Mouse (Mus musculus) thymus, postnatal 25 days (tissue): ENCODE measurements at regions not wholly inside any gene's neighbourhood (a gene's known extent, or its start where the extent isn't known, plus 50 kb on each side); places are given as distances from the start of the nearest gene placed in this dataset.
A peak's percentile ranks its signal among the peaks of the same experiment; 100 is the strongest.

ENCODE experiments used
- DNase-seq: peaks from one replicate; pipeline ENCODE4 v3.0.0; 2022

- DNase-seq = peak; percentile 4
Measured at GRCm38 (mm10) chr7:135889016-135889726, 173.0 kb upstream of the Mki67 start.

- no peak for DNase-seq
Measured at GRCm38 (mm10) chr7:135898876-135899275, 182.7 kb upstream of the Mki67 start.

- no peak for DNase-seq
Measured at GRCm38 (mm10) chr7:135899765-135900164, 183.6 kb upstream of the Mki67 start.

GRCm38 (mm10) chr7:135900861-135901321, 184.7 kb upstream of the Mki67 start:
- DNase-seq = no peak

- no peak for DNase-seq
Measured at GRCm38 (mm10) chr7:135902106-135903055, 186.2 kb upstream of the Mki67 start.

GRCm38 (mm10) chr7:135911376-135911775, 195.2 kb upstream of the Mki67 start:
- no peak for DNase-seq

GRCm38 (mm10) chr7:135913923-135914634, 197.9 kb upstream of the Mki67 start:
- DNase-seq = no peak

GRCm38 (mm10) chr7:135923876-135924275, 207.7 kb upstream of the Mki67 start:
- DNase-seq = no peak

- DNase-seq = no peak
Measured at GRCm38 (mm10) chr7:135924641-135925040, 208.5 kb upstream of the Mki67 start.

- DNase-seq = no peak
Measured at GRCm38 (mm10) chr7:135930091-135930490, 213.9 kb upstream of the Mki67 start.

GRCm38 (mm10) chr7:135932595-135933175, 216.5 kb upstream of the Mki67 start:
- DNase-seq = no peak

GRCm38 (mm10) chr7:135935180-135935579, 219.0 kb upstream of the Mki67 start:
- no peak for DNase-seq

- no peak for DNase-seq
Measured at GRCm38 (mm10) chr7:135937465-135937864, 221.3 kb upstream of the Mki67 start.

- no peak for DNase-seq
Measured at GRCm38 (mm10) chr7:135939341-135939740, 223.2 kb upstream of the Mki67 start.

- no peak for DNase-seq
Measured at GRCm38 (mm10) chr7:135942826-135943225, 226.7 kb upstream of the Mki67 start.

GRCm38 (mm10) chr7:135946071-135946646, 230.0 kb upstream of the Mki67 start:
- DNase-seq = no peak

GRCm38 (mm10) chr7:135961026-135961425, 244.9 kb upstream of the Mki67 start:
- DNase-seq = no peak

GRCm38 (mm10) chr7:135965528-135965927, 249.4 kb upstream of the Mki67 start:
- DNase-seq = no peak

- DNase-seq = no peak
Measured at GRCm38 (mm10) chr7:135966231-135966630, 250.1 kb upstream of the Mki67 start.

- no peak for DNase-seq
Measured at GRCm38 (mm10) chr7:135968638-135969037, 252.5 kb upstream of the Mki67 start.

- DNase-seq = no peak
Measured at GRCm38 (mm10) chr7:135986021-135986420, 269.9 kb upstream of the Mki67 start.

- no peak for DNase-seq
Measured at GRCm38 (mm10) chr7:135990321-135990720, 274.2 kb upstream of the Mki67 start.
